Mouse (Mus musculus): ENCODE data around the gene Zscan29.
"Not testable (repeated sequence)": the region's sequence is repeated elsewhere in the genome, so short reads cannot be mapped to it uniquely, and the experiment has no call there.

Gene Zscan29

DNA sequence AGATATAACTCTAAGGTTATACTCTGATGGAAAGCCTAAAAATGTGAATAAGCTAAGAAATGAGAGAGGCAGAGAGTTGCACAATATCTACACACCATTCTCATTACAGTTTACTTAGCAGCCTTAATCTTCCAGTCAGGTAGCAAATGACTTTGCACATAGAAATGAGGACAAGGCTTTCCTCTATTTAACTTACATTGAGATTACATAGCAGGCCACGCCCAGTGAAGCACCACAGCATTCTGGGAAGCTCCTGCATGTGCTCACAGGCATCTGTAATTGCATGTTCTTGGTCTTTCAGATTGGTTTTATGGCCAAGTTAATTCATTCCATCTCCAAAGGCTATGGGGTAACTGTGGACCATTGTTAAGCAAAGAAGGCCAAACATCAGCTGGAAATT, 38.1 kb downstream of the Zscan29 start:
- no peak for DNase-seq

DNA sequence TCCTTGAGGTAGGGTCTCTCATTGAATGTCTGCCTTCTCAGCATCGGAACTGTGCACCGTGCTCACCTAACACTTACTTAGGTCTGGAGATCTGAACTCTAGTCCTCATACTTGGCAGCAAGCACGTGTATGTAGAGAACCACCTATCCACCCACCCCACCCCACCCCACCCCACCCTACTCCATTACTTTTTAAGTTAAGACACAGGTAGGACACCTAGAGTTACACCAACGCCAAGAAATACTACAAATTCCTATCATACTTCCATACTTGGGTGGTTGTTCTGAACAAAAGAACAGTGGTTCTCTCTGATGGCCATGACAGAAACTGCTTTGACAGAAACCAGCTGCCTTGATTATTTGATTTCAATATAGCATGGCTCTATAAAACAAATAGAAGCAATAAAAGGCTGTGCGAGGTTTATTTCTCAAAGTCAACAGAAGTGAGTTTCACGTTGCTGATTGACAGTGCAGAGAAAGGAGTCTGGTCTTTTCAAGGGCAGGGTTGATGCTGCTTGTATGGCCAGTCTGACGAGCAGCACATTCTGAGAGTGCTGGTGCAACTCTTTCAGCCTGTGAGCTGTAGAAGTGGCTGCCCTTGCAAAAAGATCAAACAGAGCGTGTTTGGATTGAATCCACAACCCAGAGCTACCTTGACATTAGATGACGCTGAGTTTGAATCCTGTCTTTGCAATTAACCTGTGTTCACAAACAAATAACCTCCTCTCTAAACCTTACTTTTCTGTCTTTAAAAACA, 41.9 kb downstream of the Zscan29 start:
- DNase-seq: no peak

DNA sequence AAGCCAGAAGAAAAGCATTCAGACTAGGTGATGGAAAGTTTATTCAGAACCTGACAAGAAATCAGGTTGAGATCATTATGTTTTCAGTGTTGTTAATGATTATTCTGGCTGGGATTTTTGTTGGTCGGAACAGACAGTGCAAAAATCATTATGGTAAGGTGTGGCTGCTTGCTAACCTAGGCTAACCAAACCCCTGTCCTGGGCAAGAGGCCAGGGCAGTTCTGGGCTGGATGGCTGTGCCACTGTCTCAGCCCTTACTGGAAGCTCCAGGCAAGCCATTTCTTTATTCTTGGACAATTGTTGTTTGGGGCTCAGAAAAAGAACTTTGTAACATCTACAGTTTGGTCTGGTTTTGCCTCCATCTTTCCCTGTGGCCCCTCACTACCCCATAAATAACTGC, 43.4 kb downstream of the Zscan29 start:
- no peak for DNase-seq

- DNase-seq: not testable (repeated sequence)
Observed at GRCm38 (mm10) chr2:121126302-121126701, 44.6 kb downstream of the Zscan29 start.

GRCm38 (mm10) chr2:121119260-121119659, 51.7 kb downstream of the Zscan29 start:
- DNase-seq: no peak

GRCm38 (mm10) chr2:121115418-121115817, 55.5 kb downstream of the Zscan29 start:
- no peak for DNase-seq

DNA sequence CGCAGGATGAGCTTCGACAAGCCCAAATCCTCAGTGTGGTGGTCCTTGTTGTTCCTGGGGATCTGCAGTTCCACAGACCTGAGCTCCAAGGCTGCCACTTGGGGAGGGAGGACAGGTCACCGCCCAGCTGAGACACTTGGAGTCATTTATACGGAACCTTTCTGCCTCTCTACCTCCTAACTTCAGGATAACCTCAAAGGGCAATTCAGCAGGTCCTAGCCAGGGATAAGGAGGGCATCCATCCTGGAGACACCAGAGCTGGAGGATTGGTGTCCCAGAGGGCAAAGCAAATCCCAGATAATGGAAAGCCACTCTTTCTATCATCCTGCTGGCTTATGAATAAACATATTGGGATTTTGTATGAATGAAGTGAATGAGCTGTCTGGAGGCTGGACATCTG, 61.2 kb downstream of the Zscan29 start, which contains the start of gene Tgm7:
Tgm7 (minus strand) TSS at position 101 of the 400 bp plus-strand sequence.
- DNase-seq: no peak
